11 mouse cellular contexts compared by ENCODE assay signal in genomic region chr2:167380615-167381285, GRCm38 (mm10). TPM values are rescaled to one million over a fixed set of nuclear protein-coding genes. Genes with fewer than 3 reads are reported as not detected.
DNase-seq lines count a peak whose midpoint lies in the region; ATAC-seq and TF ChIP-seq lines count a peak whose summit lies in the region.
"Had no signal": no experiment of that assay in that cellular context is flagged by ENCODE, and none has a peak within 500 bp of the region (broad histone marks: within the 10 kb centered on the region; RNA-seq: fewer than 3 reads in every experiment).

No protein-coding gene starts in this region.

- 55% methylated on average over 7 of the region's 7 CpGs for WGBS in liver, embryonic 12.5 days (ENCODE audit: insufficient replicate concordance)
- 58% methylated on average over 7 of the region's 7 CpGs for WGBS in liver, embryonic 11.5 days

- no peak overlapping the region for H3K4me2 ChIP-seq in liver, embryonic 12.5 days
- no peak overlapping the region for H3K4me2 ChIP-seq in liver, embryonic 11.5 days
- H3K4me2 ChIP-seq: hindbrain, embryonic 15.5 days; lung, embryonic 15.5 days had no signal

- H3K9ac ChIP-seq in liver, embryonic 12.5 days = no peak overlapping the region
- H3K9ac ChIP-seq in liver, embryonic 11.5 days (ENCODE audit: low read depth, low read length) = no peak overlapping the region
- H3K9ac ChIP-seq: hindbrain, embryonic 15.5 days; lung, embryonic 15.5 days had no signal

- no peaks in the 10 kb centered on the region for H3K36me3 ChIP-seq in liver, embryonic 12.5 days
- H3K36me3 ChIP-seq in liver, embryonic 11.5 days (ENCODE audit: control insufficient read depth, insufficient read depth, low read length) = no peaks in the 10 kb centered on the region
- H3K36me3 ChIP-seq: hindbrain, embryonic 15.5 days; lung, embryonic 15.5 days had no signal

- ATAC-seq in liver, embryonic 12.5 days = no peak
- no peak for ATAC-seq in liver, embryonic 11.5 days (replicated peaks; ENCODE audit: low FRiP score)

- no peak for DNase-seq in liver, embryonic 11.5 days (ENCODE audit: low spot score)
- DNase-seq in adipocyte (ENCODE audit: low spot score) = peak; percentile 50
- DNase-seq in kidney, adult 9 months = peak; percentile 88
- DNase-seq in retina, embryonic 14.5 days (ENCODE audit: low spot score) = peak; percentile 29
- DNase-seq in right cerebral cortex, postnatal 10 days (ENCODE audit: low spot score in 2 of 2) = no peak
- DNase-seq in left cerebral cortex, adult 2 months (ENCODE audit: extremely low spot score in 1 of 2, low spot score in 2 of 2) = no peak
- no peak for DNase-seq in embryo, embryonic 10.5 days (ENCODE audit: low spot score)
- DNase-seq: cerebellum, adult 18-20 months had no signal

- TF ChIP-seq CTCF in left cerebral cortex, adult 2 months (IDR thresholded peaks at IDR 0.05) = no peak

- H3K9me3 ChIP-seq in liver, embryonic 12.5 days (replicated peaks) = no peaks in the 10 kb centered on the region
- H3K9me3 ChIP-seq in liver, embryonic 11.5 days (ENCODE audit: control insufficient read depth, low read length) = no peaks in the 10 kb centered on the region
- H3K9me3 ChIP-seq: hindbrain, embryonic 15.5 days; lung, embryonic 15.5 days had no signal

- no peak overlapping the region for H3K4me3 ChIP-seq in liver, embryonic 12.5 days
- H3K4me3 ChIP-seq in liver, embryonic 11.5 days (ENCODE audit: low read depth, low read length) = no peak overlapping the region
- H3K4me3 ChIP-seq in left cerebral cortex, adult 2 months = no peak overlapping the region
- H3K4me3 ChIP-seq: hindbrain, embryonic 15.5 days; lung, embryonic 15.5 days had no signal

- no peaks in the 10 kb centered on the region; the same call in 1 of the 2 replicates for H3K27me3 ChIP-seq in liver, embryonic 12.5 days (replicated peaks)
- no peaks in the 10 kb centered on the region for H3K27me3 ChIP-seq in liver, embryonic 11.5 days (replicated peaks; ENCODE audit: control insufficient read depth, insufficient read depth, low read length)
- H3K27me3 ChIP-seq: hindbrain, embryonic 15.5 days; lung, embryonic 15.5 days had no signal

- peak overlapping the region; percentile 52; the same call in 1 of the 2 replicates for H3K27ac ChIP-seq in liver, embryonic 12.5 days
- H3K27ac ChIP-seq in liver, embryonic 11.5 days (ENCODE audit: low read depth, low read length) = no peak overlapping the region; the same call in 1 of the 2 replicates
- H3K27ac ChIP-seq in left cerebral cortex, adult 2 months = no peak overlapping the region
- H3K27ac ChIP-seq: hindbrain, embryonic 15.5 days; lung, embryonic 15.5 days had no signal

- H3K4me1 ChIP-seq in liver, embryonic 12.5 days = peaks cover 33% of the 10 kb centered on the region
- peaks cover 6% of the 10 kb centered on the region; the same call in 1 of the 2 replicates for H3K4me1 ChIP-seq in liver, embryonic 11.5 days (replicated peaks; ENCODE audit: control insufficient read depth, insufficient read depth, low read length)

- intact Hi-C loops in left cerebral cortex, adult 2 months (cut with DNase I) = no loop called here

RNA-seq across cellular contexts. Expression of gene B4galt5, which starts 31.8 kb away (rescaled TPM):
- 8.1 and 9.9 TPM in 2 replicates for polyA plus RNA-seq in liver, embryonic 12.5 days (2016; fragmentation: Nextera tagmentation; extraction: Ambion mirVana)
- 8.0 and 11.8 TPM in 2 replicates for polyA plus RNA-seq in liver, embryonic 11.5 days (2014; fragmentation: Nextera tagmentation; extraction: Ambion mirVana)
- total RNA-seq in left cerebral cortex, adult 2 months (2021) = 10 to 100 TPM; 49.7 to 50.2 TPM

RNA-seq across cellular contexts. Expression of gene Slc9a8, which starts 40.8 kb away (rescaled TPM):
- 17.4 and 18.8 TPM in 2 replicates for polyA plus RNA-seq in liver, embryonic 12.5 days (2016; fragmentation: Nextera tagmentation; extraction: Ambion mirVana)
- 22.0 and 23.8 TPM in 2 replicates for polyA plus RNA-seq in liver, embryonic 11.5 days (2014; fragmentation: Nextera tagmentation; extraction: Ambion mirVana)
- 10 to 100 TPM; 31.1 to 34.4 TPM for total RNA-seq in left cerebral cortex, adult 2 months (2021)

Comparison
In these comparisons a context has a peak if more than half of its experiments do, and no peak if none do; other contexts are left out.
1. DNase-seq: peak in adipocyte (single experiment), kidney, adult 9 months (single experiment) and retina, embryonic 14.5 days (single experiment); none in liver, embryonic 11.5 days (single experiment), right cerebral cortex, postnatal 10 days (0 of 2), left cerebral cortex, adult 2 months (0 of 2) and embryo, embryonic 10.5 days (single experiment).